Mouse (Mus musculus) 3T3-L1 (cell line): ENCODE results near the gene Csmd2.

ENCODE experiments used
- DNase-seq: peaks from one replicate; pipeline ENCODE4 v3.0.0-alpha.2; 2015; ENCODE audit warnings: low read depth, low spot score

The Csmd2 gene

DNA sequence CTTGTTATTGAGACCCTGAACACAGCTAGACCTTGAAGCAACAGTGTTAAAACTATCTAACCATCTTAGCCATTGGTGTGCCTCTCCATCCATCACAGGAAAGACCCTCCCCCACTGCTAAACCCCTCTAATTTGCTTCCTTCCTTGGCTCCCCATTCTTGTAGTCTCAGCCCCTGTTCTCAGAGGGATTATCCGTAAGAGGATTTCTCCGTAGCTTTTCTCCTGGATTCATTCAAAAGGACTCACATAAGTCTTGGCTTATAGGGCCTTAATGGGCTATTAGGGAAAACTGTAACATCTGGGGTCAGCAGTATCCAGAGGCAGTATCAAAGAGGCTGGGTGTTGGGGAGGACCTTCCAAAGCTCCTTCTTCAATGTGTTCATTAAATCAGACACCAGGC, 152.3 kb downstream of the Csmd2 start:
- no peak for DNase-seq

DNA sequence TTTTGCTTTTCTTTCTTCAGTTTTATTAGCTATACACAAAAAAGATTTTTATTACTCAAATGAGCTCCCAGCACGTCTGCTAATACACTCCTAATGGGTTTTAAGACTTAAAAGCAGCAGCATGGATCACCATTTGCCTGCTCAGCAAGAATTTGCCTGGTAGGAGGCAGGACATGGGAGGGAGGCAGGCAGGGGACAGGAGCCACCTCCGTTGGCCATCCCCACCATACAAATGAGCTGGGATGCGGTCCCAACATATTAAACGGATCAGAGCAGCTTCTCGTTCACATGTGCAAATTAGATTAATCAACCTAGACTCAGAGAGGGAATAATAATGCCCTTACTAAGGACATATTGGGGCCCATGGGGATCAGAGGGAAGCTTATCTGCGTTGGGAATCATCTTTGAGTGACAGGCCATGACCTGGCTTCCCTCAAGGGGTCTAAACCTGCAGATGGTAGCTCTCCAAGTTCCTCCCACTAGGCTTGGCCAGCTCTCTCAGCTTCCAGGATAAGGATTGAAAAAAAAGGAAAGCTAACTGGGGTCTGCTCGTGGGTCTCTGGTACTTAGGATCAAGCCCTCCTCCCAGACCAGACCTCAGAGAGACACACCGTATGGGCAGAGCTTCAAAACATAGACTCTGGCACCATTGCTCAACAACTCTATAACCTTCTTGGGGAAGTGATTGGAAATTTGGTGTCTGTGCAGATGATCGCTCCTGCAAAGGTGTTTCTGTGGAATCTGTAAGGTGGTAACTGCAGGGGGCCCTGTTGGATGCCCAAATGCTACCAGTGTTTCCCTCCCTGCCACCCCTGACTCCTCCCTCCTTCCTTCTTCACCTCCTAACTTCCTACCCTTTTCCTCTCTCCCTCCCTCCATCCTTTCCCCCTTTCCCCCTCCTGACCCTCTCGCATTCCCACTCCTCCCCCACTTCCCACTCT, 153.8 kb downstream of the Csmd2 start:
- no peak for DNase-seq

DNA sequence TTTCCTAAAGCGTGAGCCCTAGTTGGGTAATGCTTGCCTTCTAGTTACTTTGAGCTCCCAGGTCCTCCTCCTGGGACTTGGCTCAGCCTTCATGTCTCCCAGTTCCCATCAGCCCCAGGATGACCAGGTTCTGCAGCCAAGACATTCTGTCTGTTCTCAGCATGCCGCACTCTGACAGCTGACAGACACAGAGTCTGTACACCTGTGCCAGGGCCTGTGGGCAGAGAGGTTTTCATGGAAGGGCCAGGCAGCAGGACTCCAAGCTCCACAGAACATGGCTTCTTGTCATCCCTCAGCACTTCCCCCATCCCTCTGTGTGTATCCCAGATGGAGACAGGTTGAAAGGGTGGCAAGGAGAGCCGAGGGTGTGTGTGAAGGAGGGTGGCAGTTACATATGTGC, 154.6 kb downstream of the Csmd2 start:
- no peak for DNase-seq

DNA sequence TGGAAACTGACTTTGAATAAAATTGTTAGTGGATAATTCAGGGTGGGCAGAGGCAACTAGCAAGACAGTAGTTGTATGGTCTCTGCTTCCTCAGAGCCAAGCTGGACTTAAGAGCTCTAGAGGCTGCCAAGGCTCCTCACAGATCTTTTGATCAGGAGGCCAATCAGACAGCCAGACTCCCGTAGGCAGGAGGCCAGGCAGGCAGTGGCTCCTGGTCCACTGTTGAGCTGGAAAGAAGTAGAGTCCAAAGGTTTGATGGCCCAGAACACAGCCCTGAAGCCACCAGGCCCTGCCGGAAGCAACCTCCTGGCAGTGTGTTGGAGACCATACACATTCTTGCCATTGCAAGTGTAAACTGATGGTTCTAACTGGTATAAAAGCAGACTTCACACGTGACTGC, 155.5 kb downstream of the Csmd2 start:
- no peak for DNase-seq

DNA sequence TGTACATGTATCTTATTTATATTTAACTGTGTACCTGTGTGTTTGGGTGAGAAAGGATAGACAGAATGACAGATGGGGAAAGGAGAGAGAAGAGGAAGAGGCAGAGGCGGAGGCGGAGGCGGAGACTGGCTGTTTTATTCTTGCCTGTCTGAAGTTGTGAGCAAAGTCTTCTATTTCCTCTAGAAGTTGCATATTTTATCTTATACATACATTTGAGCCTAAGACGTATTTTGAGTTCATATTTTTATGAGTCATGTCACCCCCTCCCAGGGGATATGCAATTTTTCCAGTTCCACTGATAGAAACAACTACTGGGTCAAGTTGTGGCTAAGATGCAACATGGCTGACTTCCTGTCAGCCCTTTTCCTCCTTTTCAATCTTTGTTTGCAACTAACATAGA, 161.9 kb downstream of the Csmd2 start:
- DNase-seq, result no peak

DNA sequence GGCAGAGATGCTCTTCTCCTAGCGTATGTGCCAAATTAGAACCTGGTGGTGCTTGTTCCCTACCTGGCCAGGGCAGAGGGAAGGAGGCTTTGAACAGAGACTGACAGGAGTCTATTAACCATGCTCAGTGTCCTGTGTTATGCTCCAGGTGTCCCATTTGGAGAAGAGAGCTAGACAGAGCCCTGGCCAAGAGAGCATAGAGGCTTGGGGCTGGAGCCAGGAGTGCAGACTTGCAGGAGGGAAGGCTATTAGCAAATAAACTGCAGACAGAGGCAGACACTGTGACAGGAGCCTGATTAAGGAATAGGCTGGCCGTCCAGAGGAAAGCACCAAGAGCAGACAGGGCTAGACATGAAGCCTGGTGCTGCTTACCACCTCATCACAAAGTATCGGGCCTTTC, 164.4 kb downstream of the Csmd2 start:
- no peak for DNase-seq

DNA sequence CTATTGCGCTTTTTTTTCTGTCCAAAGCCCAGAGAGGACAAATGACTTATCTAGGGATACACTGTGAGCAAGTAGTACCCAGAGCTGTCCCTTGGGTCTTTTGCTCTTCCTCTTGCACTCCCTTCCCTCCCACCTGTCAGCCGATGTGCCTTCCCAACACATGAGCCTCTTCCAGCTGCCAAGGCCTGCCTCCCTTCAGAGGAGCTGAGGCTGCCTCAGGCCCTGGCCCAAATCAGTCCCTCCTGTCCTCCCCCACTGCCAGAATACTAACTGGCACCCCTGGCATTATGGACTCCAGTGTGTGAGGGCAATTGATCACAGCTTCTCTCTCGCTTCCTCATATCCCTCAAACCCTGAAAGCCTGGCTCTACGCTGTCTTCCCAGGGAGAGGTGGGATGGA, 165.5 kb downstream of the Csmd2 start:
- no peak for DNase-seq

DNA sequence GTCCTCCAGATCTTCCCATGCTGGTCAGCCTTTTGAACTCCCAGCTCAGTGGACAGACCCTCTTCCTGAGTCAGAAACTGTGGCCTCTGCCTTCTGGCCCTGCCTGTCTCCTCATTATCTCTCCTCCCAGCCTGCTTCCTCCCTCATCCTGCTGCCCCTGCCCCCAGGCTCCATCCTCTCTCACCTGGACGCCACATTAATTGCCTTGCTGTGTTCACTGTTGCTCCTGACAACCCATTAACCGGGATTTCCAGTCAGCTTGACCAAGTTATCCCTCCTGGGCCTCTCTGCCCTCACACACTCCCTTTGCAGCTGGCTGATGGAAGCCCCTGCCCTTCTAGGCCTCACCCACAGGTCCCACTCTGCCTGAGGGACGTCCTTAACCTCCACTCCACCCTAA, 167.6 kb downstream of the Csmd2 start:
- no peak for DNase-seq

DNA sequence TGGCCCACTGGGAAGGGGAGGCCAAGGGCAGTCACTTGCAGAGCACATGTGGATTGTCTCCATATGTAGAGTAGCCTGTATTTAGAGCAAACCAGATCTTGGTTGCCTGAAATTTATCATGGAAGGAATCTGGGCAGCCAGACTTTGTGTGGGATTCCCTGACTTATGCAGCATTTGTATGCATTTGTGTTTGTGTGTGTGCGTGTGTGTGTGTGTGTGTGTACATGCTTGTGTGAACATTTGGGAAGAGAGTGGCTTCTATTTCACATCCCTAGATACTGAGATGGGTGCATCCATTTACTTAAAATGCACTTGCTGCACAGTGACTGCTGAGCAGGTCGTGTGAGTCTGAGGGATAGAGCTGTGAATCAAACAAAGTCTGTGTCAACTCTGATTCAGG, 173.0 kb downstream of the Csmd2 start:
- DNase-seq, result no peak

DNA sequence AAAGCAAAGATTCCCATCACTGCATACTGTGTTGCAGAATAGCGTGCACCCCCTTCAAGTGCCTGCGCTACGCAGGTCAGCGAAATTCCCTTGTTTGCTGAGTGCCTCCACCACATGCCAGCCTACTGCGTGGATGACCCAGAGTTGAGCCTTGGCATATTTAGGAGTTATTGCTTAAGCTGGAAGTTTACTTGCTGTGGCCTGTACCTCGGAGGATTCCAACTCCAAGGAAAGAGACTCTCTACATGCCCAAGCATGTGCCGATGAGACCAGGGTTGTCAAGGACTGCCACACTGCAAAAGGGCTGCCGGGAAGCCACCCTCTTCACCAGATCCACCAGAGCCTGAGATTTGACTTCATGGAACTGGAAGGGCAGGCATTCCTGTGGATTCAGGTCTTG, 182.5 kb downstream of the Csmd2 start:
- DNase-seq, result no peak

DNA sequence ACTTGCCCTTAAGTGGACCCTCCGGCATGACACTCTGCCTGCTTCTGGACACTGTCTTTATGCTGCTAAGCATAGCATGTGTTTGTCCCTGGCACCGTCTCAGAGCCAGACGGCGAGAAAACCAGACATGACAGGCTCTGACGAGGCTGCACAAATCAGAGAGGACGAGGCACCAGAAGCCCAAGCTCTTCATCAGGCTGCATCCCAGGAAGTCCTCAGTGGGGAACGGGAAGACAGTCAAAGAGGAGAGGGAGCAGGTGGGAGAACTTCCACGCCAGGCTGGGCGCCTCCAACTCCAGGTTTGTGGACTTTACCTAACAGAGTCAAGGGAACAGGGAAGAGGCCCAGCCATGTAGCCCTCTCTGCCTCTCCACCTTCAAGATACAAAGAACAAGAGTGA, 183.6 kb downstream of the Csmd2 start:
- no peak for DNase-seq

DNA sequence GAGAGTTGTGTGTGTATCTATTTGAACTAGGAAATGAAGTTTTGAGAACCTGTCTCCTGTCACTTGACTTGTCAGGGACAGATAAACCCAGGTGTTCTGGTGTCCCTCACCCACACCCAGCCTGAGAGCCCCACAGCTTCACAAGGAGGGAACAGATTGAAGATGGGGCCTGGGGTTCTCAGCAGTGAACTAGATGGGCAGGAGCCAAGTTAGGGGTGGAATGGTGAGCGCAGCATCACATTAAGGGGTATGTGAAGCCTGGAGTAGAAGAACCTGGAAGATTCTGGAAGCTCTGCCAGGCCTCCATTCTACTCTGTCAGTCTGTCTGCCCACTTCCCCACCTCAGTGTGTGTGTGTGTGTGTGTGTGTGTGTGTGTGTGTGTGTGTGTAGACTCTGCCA, 184.0 kb downstream of the Csmd2 start:
- no peak for DNase-seq

DNA sequence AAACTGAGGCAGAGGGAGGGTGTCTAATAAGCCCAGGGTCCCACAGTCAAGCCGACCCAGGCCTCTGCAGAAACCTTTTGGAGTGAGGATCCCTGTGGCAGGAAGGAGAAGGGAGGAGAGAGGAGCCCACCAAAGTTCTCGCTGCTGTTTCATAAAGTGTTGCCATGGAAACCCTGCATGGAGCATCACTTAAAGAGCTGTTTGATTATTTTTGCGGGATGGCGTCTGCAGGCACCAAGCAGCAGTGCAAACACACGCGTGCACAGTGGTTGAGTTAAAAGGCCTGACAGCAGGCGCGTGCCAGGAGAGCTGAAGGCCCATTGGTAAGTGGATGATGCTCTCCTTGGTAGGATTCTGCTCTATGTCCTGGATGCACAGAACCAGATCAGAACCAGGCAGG, 191.3 kb downstream of the Csmd2 start:
- DNase-seq, result no peak

DNA sequence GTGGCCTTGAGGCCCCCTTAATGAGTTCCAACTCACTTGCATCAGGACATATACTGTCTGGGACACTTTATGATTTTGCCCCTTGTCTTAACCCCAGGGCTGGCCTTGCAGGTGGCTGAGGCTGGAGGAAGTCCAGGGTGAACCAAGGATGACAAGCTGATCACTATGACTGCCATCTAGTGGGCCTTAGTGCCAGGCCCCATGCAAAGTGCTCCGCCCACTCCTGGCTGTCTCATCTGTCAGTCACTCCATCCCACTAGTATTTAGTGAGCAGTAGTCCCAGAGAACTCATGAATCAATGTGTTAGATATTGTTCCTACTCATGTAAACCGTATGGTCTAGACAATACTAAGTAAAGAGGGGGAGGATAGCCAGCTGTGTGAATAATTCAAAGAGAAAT, 191.9 kb downstream of the Csmd2 start:
- no peak for DNase-seq

DNA sequence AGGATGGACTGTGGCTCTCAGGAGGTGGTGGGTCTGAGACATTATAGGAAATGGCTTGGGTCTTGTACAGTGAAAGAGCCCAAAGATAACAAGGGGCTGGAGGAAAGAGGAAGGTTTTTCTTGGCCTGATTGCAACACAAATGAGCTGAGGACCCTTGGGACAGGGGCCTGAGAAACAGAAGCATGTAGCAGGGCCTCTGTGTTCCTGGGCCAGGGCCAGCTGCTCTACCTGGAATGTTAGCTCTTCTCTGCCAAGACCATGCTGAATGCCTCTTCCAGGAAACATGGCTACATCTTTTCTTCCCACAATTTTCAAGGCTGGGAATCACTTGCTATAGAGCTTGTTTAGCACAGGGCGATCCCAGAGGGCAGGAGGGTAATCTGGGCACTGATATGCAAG, 197.1 kb downstream of the Csmd2 start:
- DNase-seq, result no peak

DNA sequence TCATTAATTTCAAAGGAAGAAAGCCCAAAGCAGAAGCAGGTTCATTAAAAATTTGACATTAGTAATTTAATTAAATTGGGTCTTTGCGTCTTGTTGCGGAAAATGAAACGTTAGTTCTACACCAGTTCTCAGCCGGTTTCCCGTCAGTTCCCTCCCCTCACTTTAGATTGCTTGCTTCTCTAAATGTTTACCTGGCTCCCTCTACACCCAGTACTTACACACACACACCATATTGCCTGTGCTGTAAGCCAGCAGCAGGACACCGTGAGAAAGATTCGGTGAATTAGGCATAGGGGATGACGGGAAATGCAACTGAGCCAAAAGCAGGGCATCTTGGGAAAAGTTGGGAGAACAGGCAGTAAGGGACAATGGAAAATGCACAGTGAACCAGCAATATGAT, 206.8 kb downstream of the Csmd2 start:
- DNase-seq, result no peak

DNA sequence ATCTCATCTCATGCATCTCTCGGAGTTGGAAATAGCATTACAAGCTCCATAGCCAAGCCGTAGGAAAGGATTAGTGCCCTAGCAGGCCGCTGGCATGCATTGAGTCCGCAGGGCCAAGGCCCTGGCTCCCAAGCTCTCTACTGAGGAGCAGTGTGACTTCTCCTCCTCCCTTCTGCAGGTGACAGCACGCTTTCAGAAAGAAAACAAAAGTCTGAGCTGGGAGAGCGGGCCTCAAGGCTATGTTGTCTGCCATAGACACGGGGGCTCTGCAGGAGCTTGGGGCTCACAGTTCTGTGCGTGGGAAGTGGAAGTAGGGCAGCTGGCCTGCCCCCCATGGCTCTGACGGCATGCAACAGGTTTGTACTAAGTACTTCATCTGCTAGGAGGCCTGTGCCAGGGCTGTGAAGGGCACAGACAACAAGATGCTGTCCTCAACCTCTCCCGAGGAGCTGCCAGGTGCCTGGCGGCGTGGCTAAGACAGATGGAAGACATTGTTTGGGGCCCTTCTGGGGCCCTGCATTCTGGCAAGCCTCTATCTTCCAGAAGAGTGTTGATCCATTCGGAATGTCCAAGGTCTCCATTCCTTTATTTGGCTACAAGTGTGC, 230.4 kb downstream of the Csmd2 start:
- DNase-seq, result no peak

DNA sequence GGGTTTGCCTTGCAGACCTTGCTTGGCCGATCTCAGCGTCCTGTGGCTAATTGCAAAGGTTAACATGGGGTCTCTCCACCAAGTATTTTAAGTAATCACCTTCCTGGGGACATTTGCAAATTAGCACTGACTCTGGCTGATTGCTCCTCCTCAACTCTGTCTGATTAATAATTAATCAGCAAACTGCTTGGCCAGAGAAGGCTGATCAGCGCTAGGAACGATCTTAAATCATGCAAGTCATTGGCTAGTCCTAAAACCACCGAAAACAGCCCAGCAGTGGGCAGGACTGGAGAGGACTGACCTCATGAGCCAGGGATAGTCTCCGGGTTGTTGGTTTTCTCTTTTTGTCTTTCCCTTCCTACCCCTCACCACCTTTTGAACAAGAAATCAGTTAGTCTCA, 236.8 kb downstream of the Csmd2 start:
- DNase-seq, result no peak

DNA sequence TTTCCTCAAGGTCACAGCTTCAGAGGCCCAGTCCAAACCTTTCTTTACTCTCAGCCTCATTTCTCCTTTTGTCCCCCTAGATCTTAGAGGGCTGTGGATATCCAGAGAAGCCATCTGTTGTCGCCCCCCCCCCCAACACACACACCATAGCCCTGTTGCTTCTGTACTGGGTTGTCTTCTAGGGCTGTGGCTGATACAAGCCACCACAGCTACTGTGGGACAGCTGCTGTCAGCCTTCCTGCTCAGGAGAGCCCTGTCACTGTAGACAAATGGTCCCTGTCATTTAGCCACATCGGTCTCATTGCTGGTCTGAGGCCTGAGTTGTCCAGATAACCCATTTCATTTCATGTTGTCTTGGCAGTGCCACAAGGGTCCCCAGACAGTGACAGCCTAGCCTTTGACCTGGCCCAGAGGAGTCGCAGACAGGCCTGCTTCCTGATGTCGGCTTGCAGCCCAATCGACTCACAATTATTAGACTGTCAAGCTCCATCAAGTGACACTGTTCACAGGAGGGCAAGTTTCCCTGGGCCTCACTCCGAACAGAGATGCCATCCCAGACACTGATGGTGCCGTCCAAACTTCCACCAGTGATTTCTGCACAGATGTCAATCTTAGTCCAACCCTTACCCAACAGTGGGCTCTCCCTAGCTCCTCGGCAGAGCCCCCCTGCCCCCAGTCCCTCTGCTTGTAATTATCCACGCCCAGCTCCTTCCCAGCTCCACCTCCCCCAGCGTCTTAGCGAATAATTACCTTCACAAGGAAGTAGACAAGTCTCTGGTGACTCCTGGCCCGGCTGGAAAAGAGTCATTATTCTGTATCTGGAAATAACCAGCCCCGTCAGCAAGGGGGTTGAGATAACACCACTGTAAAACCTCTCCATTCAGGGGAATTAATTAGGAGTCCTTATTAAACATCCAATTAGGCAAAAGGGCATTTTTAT, 240.0 kb downstream of the Csmd2 start:
- DNase-seq, result no peak

DNA sequence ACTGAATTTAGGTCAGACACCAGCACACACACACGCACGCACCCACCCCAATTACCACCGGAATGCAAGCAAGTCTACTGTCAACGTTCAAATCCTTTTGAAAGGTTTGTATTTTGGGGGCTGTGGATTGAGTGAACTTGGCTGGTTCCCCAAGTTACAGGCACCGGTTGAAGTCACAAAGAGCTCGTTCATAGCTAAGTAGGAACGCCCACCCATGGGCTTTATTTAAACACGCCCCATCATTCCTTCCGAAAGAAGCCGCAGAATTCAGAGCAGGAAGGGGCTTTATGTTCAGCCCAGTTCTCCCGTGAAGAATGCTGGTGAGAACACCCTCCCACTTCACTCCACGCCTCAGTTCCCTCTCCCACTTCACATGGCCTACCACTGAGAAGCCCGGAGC, 245.8 kb downstream of the Csmd2 start:
- DNase-seq, result no peak

DNA sequence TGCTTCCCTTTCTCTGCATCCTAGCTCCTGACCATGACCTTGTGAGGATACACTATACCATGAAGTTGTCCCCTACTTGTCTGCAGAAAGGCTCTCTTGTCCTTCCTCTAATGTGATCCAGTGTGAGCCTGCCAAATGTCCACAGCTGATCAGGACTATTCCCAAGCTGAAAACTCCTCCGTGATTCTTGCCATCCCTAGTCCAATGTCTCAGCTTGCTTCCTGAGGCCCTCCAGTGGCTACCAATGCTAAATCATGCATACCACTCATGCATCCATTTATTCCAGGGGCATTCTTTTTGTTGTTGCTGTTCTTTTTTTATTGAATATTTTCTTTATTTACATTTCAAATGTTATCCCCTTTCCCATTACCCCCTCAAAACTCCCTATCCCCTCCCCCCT, 251.5 kb downstream of the Csmd2 start:
- no peak for DNase-seq
